Mouse (Mus musculus) testis, adult 2 months (tissue): ENCODE measurements around the gene Olfr156.

Source experiments
- CTCF ChIP-seq: fragments of 200-500 bp; IDR thresholded peaks from 2 replicates; pipeline ENCODE4 v1.5.1; 2012; ENCODE audit warnings: low read depth, mild to moderate bottlenecking, inconsistent platforms, low read length, moderate library complexity; ENCODE audit not compliant: control insufficient read depth, insufficient read depth, insufficient replicate concordance
- POLR2A ChIP-seq: fragments of 200-500 bp; IDR thresholded peaks from 2 replicates; pipeline ENCODE4 v1.6.1; 2012; ENCODE audit warnings: low read depth, mild to moderate bottlenecking, inconsistent platforms, low read length, moderate library complexity; ENCODE audit not compliant: control insufficient read depth

GRCm38 (mm10) chr4:43854101-43854500 lies 30.4 kb upstream of the Olfr156 start:
- no peak for TF ChIP-seq CTCF
- no peak for TF ChIP-seq POLR2A
